Mouse (Mus musculus) adipose tissue, adult 10 weeks (tissue): ENCODE measurements around the gene Izumo1r. TPM values are rescaled to one million over a fixed set of nuclear protein-coding genes. Genes with fewer than 3 reads are reported as not detected.

Experiments
- polyA plus RNA-seq: library from polyadenylated mRNA; stranded (reverse); fragments of 350-450 nt; fragmentation: Illumina TruSeq; extraction: RNeasy Lipid Tissue Mini Kit (QIAGEN cat#74804); gene quantifications from one replicate; pipeline ENCODE4 v1.2.3, GENCODE M21; 2014; ENCODE audit warnings: low read depth, low replicate concordance

Gene Izumo1r
- polyA plus RNA-seq = 0.24 TPM

GRCm38 (mm10) chr9:14903581-14904378 lies at the start of gene Izumo1r:
TSS of gene Izumo1r (minus strand) at chr9:14903949.

GRCm38 (mm10) chr9:14859868-14860639 lies 43.7 kb downstream of the Izumo1r start, which contains the start of gene Gpr83:
TSS of gene Gpr83 (plus strand) at chr9:14860210.

Other genes starting within 250 kb of the Izumo1r start
- gene Piwil4, start 163.2 kb downstream of the Izumo1r start, polyA plus RNA-seq = 4.9 TPM
- 16.2 TPM for gene Fut4, start 151.6 kb downstream of the Izumo1r start, polyA plus RNA-seq
- 5.0 TPM for gene 1700012B09Rik, start 132.9 kb downstream of the Izumo1r start, polyA plus RNA-seq
- gene Mre11a, start 119.3 kb downstream of the Izumo1r start, polyA plus RNA-seq = 8.9 TPM
- 19.5 TPM for gene Ankrd49, start 119.1 kb downstream of the Izumo1r start, polyA plus RNA-seq
- gene Gpr83, start 43.7 kb downstream of the Izumo1r start, polyA plus RNA-seq = not detected
- 3.6 TPM for gene Panx1, start 141.5 kb upstream of the Izumo1r start, polyA plus RNA-seq
- gene Hephl1, start 208.2 kb upstream of the Izumo1r start, polyA plus RNA-seq = 0.20 TPM